Mouse (Mus musculus) left cerebral cortex, adult 2 months (tissue): ENCODE data around the gene Tnnc1. TPM values are rescaled to one million over a fixed set of nuclear protein-coding genes. Genes with fewer than 3 reads are reported as not detected.

Experiments used
- DNase-seq, 2 experiments: peaks; one replicate each; pipeline ENCODE4 v3.0.0; 2021 to 2022; ENCODE audit warnings: low spot score in 2 of 2, mixed read lengths in 1 of 2; ENCODE audit errors: extremely low spot score in 1 of 2
- H3K27ac ChIP-seq: fragments of 200-600 bp; 2 replicates; pipeline ENCODE4 v1.8.1; 2022
- H3K4me3 ChIP-seq: fragments of 200-600 bp; 2 replicates; pipeline ENCODE4 v1.8.1; 2022
- CTCF ChIP-seq: fragments of 200-600 bp; IDR thresholded peaks from 2 replicates; pipeline ENCODE4 v1.8.1; 2022; ENCODE audit warnings: antibody characterized with exemption, mild to moderate bottlenecking, moderate library complexity
- intact Hi-C: fragments of 180-260 bp; cut with DNase I; formaldehyde crosslinking; loops from one replicate; pipeline ENCODE4 v1.15.1; 2025
- total RNA-seq, 2 experiments: library from RNA; stranded (reverse); gene quantifications; 2 replicates each; pipeline ENCODE4 v1.2.3; 2021

Gene Tnnc1
- total RNA-seq, 2 experiments from 2014 or later: 33.8 to 37.7 TPM

DNA sequence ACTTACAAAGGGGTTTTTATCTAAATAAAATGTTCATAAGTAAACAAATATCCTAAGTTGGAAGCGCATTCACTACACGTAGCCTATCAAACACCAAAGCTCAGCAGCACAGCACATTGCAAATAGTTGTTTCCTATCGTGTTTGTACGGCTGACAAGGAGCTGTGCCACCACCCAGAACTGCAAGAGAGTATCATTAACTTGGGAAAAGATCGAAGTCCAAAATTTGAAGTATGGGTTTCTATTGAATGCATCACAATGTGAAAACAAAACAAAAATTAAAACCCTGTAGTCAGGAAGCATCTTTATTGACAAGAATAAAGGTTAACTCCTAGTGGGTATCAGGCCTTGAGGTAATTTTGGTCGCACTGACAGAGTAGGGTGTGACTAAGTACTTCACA lies 40.3 kb downstream of the Tnnc1 start:
- DNase-seq: no peak
- Histone ChIP-seq H3K27ac (no peak overlapping the region), H3K4me3 (no peak overlapping the region)
- intact Hi-C loops: no loop called here
- no peak for TF ChIP-seq CTCF

DNA sequence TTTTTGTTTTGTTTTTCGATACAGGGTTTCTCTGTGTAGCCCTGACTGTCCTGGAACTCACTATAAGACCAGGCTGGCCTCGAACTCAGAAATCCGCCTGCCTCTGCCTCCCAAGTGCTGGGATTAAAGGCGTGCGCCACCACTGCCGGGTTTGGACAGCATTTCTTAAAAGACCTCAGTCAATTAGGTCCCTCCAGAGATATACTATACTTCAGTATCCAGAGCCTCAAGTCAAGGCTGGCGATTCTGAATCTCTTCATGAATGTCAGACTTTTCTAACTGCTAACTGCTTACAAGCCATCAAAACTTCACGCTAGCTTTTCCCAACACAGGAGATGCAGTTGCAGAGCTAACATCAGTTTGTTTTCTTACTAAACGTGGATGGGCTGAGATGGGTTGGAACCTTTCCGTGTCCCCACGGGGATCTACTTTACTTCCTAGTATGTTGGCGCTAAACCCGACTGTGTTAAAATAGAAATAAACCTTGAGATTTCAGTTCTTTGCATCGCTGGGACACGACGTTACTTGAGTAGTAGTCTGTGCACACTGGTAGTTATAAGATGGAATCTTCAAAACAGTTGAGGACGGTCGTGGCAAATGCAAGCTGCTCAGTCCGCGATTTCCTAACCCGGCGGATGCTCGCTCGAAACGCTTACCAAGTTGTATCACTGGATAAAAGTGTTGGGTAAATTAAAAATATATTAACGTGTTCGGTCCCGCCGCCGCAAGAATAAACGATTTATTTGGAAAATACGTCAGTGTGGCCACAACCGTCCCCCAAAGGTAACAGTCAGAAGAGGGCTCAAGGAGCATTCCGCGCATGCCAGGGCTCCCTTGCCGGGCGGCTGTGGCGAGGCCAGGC lies 42.3 kb downstream of the Tnnc1 start:
- H3K4me3 ChIP-seq: peak overlapping the region; percentile 99
- no peak for DNase-seq
- peak overlapping the region; percentile 97 for H3K27ac ChIP-seq
- no peak for TF ChIP-seq CTCF
- intact Hi-C loops: loop anchor here (2.0 to 5.0 kb wide), 3 partner anchors 44 to 233 kb away; partner anchors contain the start of genes Capn7, Gnl3 and Pbrm1

DNA sequence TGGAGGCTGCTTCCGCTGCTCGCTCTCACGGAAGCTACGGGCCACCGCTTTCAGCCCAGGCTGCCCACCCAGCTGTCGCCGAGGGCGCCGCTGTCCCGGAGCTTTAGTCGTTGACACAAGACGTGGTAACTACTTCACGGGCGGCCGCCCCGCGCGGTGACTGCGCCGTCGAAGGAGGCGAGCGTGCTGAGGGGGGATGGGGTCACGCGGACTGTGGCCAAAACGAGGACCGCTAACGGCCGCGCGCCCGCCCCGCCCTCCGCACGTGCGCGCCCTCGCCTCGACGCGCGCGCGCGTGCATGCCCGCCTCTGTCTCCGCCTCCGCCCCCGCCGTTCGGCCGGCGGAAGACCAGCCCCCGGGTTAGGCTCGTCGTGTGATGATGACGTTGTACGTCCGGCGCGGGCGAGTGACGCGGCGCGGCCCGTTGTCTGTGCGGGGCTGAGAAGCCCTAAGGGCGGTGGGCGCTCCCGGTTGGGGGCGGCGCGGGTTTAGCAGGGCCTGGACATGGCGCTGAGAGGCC lies 43.0 kb downstream of the Tnnc1 start, which contains the start of the genes Phf7 and Bap1:
Gene Phf7, minus strand, starts transcription at position 234 of the 521 bp plus-strand sequence.
Gene Bap1, plus strand, starts transcription at position 367 of the 521 bp plus-strand sequence.
- intact Hi-C loops: loop anchor here (2.0 to 5.0 kb wide), 3 partner anchors 44 to 234 kb away; partner anchors contain the start of genes Capn7, Gnl3 and Pbrm1
- H3K4me3 ChIP-seq: peak within 1 kb of the TSS; percentile 99
- no peak; the same call in 1 of the 2 replicates for TF ChIP-seq CTCF
- DNase-seq: peak; percentile 95 to 99
- peak within 1 kb of the TSS; percentile 97 for H3K27ac ChIP-seq

DNA sequence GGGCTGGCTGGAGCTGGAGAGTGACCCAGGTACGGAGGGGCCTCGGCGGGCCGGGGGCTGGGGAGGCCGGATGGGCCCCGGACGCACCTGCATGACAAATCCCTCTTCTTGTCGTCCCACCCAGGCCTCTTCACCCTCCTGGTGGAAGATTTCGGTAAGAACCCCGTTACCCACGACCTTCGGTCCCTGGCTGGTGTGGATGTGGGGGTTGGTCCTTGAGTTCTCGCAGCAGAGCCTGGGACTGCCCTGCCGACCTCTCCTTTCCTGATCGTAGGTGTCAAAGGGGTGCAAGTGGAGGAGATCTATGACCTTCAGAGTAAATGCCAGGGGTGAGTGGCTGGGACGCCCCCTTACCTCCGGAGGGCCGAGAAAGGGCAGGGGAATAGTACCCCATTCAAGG lies 43.5 kb downstream of the Tnnc1 start:
- peak overlapping the region; percentile 99 for H3K4me3 ChIP-seq
- H3K27ac ChIP-seq: peak overlapping the region; percentile 89
- TF ChIP-seq CTCF: no peak
- no peak for DNase-seq
- intact Hi-C loops: loop anchor here (2.0 to 5.0 kb wide), 3 partner anchors 45 to 234 kb away; partner anchors contain the start of genes Capn7, Gnl3 and Pbrm1

DNA sequence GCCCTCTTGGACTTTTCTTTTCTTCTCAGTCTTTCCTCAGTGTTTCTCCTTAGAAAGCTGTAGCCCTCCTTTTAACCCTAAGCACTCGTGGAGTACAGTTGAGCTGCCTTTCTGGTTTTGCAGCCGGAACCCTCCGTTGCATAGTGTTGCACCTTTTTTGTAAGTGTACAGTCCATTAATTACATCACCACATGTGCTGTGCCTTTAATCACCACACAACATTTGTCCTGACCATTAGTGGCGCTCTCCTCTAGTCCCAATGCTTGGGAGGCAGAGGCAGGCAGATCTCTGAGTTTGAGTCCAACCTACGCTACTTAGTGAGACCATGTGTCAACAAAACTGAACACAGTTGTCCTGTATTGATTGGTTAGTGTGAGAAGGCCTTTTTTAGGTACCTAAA lies 44.0 kb downstream of the Tnnc1 start:
- intact Hi-C loops: loop anchor here (5.0 kb wide), 1 partner anchor 235 kb away; the partner anchor contains the start of genes Gnl3 and Pbrm1

DNA sequence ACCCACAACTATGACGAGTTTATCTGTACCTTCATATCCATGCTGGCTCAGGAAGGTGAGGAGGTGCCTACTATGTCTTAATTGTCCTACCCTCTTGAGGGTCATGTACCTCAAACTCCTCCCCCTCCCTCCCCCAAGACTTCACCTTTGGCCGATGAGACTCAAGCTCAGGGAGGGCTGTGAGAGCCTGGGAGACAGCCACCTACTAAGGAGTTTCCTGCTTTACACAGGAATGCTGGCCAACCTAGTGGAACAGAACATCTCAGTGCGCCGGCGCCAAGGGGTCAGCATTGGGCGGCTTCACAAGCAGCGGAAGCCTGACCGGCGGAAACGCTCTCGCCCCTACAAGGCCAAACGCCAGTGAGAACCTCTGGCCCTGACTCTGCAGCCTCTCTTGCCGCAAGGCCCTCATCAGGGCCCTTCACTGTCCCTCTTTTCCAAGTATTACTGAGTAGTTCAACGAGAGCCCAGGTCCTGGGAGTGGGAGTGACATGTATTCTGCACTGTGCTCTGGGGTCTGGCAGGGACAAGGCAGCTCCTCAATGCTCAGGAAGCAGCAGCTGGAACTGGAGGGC lies 50.5 kb downstream of the Tnnc1 start:
- intact Hi-C loops: no loop called here
- no peak for DNase-seq
- no peak for TF ChIP-seq CTCF
- Histone ChIP-seq H3K4me3 (no peak overlapping the region), H3K27ac (no peak overlapping the region)

More for the DNA sequence above, 44.0 kb downstream of the Tnnc1 start:
- peak overlapping the region; percentile 99 for H3K4me3 ChIP-seq
- no peak for DNase-seq
- H3K27ac ChIP-seq: no peak overlapping the region
- TF ChIP-seq CTCF: no peak

DNA sequence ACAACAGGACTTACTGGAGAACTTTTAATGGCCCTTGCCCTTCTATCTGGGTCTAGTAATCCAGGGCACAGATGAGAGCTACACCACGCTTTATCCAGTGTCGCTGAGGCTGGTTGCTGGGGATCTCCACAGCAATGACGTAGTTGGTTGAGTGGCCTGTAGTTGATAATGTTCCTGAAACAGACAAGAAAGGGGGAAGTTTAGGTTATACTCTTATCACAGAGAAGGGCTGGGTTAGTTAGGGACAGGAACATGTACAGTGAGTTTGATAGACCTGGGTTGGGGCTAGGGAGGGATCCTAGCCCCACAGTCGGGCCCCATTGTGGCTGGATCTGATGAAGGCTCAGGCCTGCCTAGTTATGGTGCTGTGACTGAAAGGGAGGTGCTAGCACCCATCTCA lies 52.3 kb downstream of the Tnnc1 start:
- no peak for TF ChIP-seq CTCF
- intact Hi-C loops: no loop called here

DNA sequence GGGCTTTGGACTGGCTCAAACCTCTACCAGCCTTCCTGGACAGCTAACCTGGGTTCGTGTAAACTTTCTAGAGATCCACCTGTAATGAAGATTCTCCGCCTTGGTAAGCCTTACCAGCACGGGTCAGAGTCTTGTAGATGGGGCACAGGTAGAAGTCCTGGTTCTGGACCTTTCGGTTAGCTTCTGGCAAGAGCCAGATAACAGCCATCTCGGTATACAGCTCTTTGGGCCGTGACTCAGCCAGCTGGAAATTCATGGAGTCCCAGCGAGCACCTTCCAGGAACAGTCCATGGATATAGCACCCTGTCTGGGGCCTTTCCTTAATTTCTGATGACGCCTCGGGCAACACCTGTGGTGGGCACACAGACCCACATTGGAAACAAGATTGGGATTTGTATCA lies 52.8 kb downstream of the Tnnc1 start:
- DNase-seq: no peak
- Histone ChIP-seq H3K27ac (no peak overlapping the region), H3K4me3 (no peak overlapping the region)
- no peak for TF ChIP-seq CTCF
- intact Hi-C loops: no loop called here

More for the DNA sequence above, 52.3 kb downstream of the Tnnc1 start:
- Histone ChIP-seq H3K4me3 (no peak overlapping the region), H3K27ac (no peak overlapping the region)
- DNase-seq: no peak

Other genes starting within 250 kb of the Tnnc1 start
- 10 to 100 TPM; 42.1 to 44.3 TPM for gene Glt8d1, start 206.9 kb upstream of the Tnnc1 start, total RNA-seq
- gene Spcs1, start 206.6 kb upstream of the Tnnc1 start, total RNA-seq: 100 to 1,000 TPM; 137 to 156 TPM
- gene Pbrm1, start 189.2 kb upstream of the Tnnc1 start, total RNA-seq: 10 to 100 TPM; 56.9 to 58.0 TPM
- gene Gnl3, start 189.2 kb upstream of the Tnnc1 start, total RNA-seq: 10 to 100 TPM; 50.5 to 51.0 TPM
- gene Smim4, start 79.4 kb upstream of the Tnnc1 start, total RNA-seq: 10 to 100 TPM; 21.9 to 23.5 TPM
- gene Nt5dc2, start 77.3 kb upstream of the Tnnc1 start, total RNA-seq: 1 to 10 TPM; 2.5 to 2.8 TPM
- 10 to 100 TPM; 21.2 to 29.4 TPM for gene Stab1, start 39.7 kb upstream of the Tnnc1 start, total RNA-seq
- 100 to 1,000 TPM; 387 to 407 TPM for gene Nisch, start 8.6 kb downstream of the Tnnc1 start, total RNA-seq
- 1 to 10 TPM; 5.4 to 6.1 TPM for gene Sema3g, start 9.5 kb downstream of the Tnnc1 start, total RNA-seq
- gene Phf7, start 43.0 kb downstream of the Tnnc1 start, total RNA-seq: 1 to 10 TPM; 3.3 to 4.3 TPM
- 100 to 1,000 TPM; 142 to 146 TPM for gene Bap1, start 43.1 kb downstream of the Tnnc1 start, total RNA-seq
- gene Dnah1, start 115.6 kb downstream of the Tnnc1 start, total RNA-seq: 1 to 10 TPM; 4.6 to 5.8 TPM
- 10 to 100 TPM; 33.8 to 38.3 TPM for gene Capn7, start 128.3 kb downstream of the Tnnc1 start, total RNA-seq
- gene Sh3bp5, start 227.8 kb downstream of the Tnnc1 start, total RNA-seq: 10 to 100 TPM; 63.5 to 65.4 TPM